Mouse (Mus musculus) megakaryocyte, embryonic 14.5 days (primary cell): ENCODE measurements at regions not wholly inside any gene's neighbourhood (a gene's known extent, or its start where the extent isn't known, plus 50 kb on each side); places are given as distances from the start of the nearest gene placed in this dataset.

ENCODE experiments used
- FLI1 ChIP-seq: IDR thresholded peaks from 2 replicates; pipeline ENCODE4 v1.6.1; 2012; ENCODE audit warnings: low read length, inconsistent platforms, mixed read lengths
- GATA1 ChIP-seq: IDR thresholded peaks from 3 replicates; pipeline ENCODE4 v1.6.1; 2012; ENCODE audit warnings: mixed read lengths, low read length, inconsistent platforms, borderline replicate concordance

GRCm38 (mm10) chr10:96708471-96708870 is 91.7 kb downstream of the Btg1 start:
- no peak for TF ChIP-seq GATA1
- TF ChIP-seq FLI1, result no peak
